Mouse (Mus musculus): Measurements from ENCODE around the gene Ndufa12. TPM values are rescaled to one million over a fixed set of nuclear protein-coding genes. Genes with fewer than 3 reads are reported as not detected.

Gene Ndufa12
- polyA plus RNA-seq, 2 experiments, result 198 to 377 TPM

GRCm38 (mm10) chr10:94231025-94231424, 32.5 kb downstream of the Ndufa12 start:
- no peak overlapping the region for H3K4me2 ChIP-seq (replicated peaks; ENCODE audit: low read depth, low read length, severe bottlenecking)
- H3K4me3 ChIP-seq (replicated peaks; ENCODE audit: low read length), result no peak overlapping the region
- H3K4me1 ChIP-seq (ENCODE audit: control insufficient read depth, insufficient read depth, low read length), result no peaks in the 10 kb centered on the region
- TF ChIP-seq POLR2A (IDR thresholded peaks at IDR 0.05; ENCODE audit: borderline replicate concordance, extremely low read depth, insufficient read depth, insufficient read length), result no peak
- H3K9ac ChIP-seq (ENCODE audit: low read depth, low read length, severe bottlenecking), result no peak overlapping the region
- H3K36me3 ChIP-seq (ENCODE audit: control insufficient read depth, insufficient read depth, low read length), result no peaks in the 10 kb centered on the region
- no peak for DNase-seq (ENCODE audit: low spot score)
- H3K9me3 ChIP-seq (ENCODE audit: control insufficient read depth, low read length), result no peaks in the 10 kb centered on the region
- WGBS, result 78% methylated on average over 6 of the region's 6 CpGs
- H3K27ac ChIP-seq (replicated peaks; ENCODE audit: low read depth, low read length), result no peak overlapping the region
- ATAC-seq (ENCODE audit: low FRiP score, low read depth), result no peak
- H3K27me3 ChIP-seq (ENCODE audit: control insufficient read depth, insufficient read depth, low read length), result no peaks in the 10 kb centered on the region

GRCm38 (mm10) chr10:94235200-94235599, 36.7 kb downstream of the Ndufa12 start:
- Histone ChIP-seq H3K9ac (ENCODE audit: low read depth, low read length, severe bottlenecking) (no peak overlapping the region), H3K27me3 (ENCODE audit: control insufficient read depth, insufficient read depth, low read length) (no peaks in the 10 kb centered on the region), H3K9me3 (ENCODE audit: control insufficient read depth, low read length) (no peaks in the 10 kb centered on the region), H3K4me2 (replicated peaks; ENCODE audit: low read depth, low read length, severe bottlenecking) (no peak overlapping the region), H3K27ac (replicated peaks; ENCODE audit: low read depth, low read length) (no peak overlapping the region), H3K4me1 (ENCODE audit: control insufficient read depth, insufficient read depth, low read length) (no peaks in the 10 kb centered on the region), H3K4me3 (replicated peaks; ENCODE audit: low read length) (no peak overlapping the region), H3K36me3 (ENCODE audit: control insufficient read depth, insufficient read depth, low read length) (no peaks in the 10 kb centered on the region)
- no peak for TF ChIP-seq POLR2A (IDR thresholded peaks at IDR 0.05; ENCODE audit: borderline replicate concordance, extremely low read depth, insufficient read depth, insufficient read length)
- DNase-seq (ENCODE audit: low spot score) (no peak), ATAC-seq (ENCODE audit: low FRiP score, low read depth) (no peak)
- 54% methylated on average over 4 of the region's 4 CpGs for WGBS

- Histone ChIP-seq H3K4me1 (ENCODE audit: control insufficient read depth, insufficient read depth, low read length) (no peaks in the 10 kb centered on the region), H3K36me3 (ENCODE audit: control insufficient read depth, insufficient read depth, low read length) (no peaks in the 10 kb centered on the region), H3K9ac (ENCODE audit: low read depth, low read length, severe bottlenecking) (no peak overlapping the region), H3K4me3 (replicated peaks; ENCODE audit: low read length) (no peak overlapping the region), H3K27me3 (ENCODE audit: control insufficient read depth, insufficient read depth, low read length) (no peaks in the 10 kb centered on the region), H3K27ac (replicated peaks; ENCODE audit: low read depth, low read length) (no peak overlapping the region), H3K9me3 (ENCODE audit: control insufficient read depth, low read length) (no peaks in the 10 kb centered on the region), H3K4me2 (replicated peaks; ENCODE audit: low read depth, low read length, severe bottlenecking) (no peak overlapping the region)
- ATAC-seq (ENCODE audit: low FRiP score, low read depth) (no peak), DNase-seq (ENCODE audit: low spot score) (no peak)
- TF ChIP-seq POLR2A (IDR thresholded peaks at IDR 0.05; ENCODE audit: borderline replicate concordance, extremely low read depth, insufficient read depth, insufficient read length), result no peak
- WGBS, result 76% methylated on average over 2 of the region's 2 CpGs
Observed at GRCm38 (mm10) chr10:94241346-94241745, 42.8 kb downstream of the Ndufa12 start.

GRCm38 (mm10) chr10:94247748-94248349, 49.3 kb downstream of the Ndufa12 start:
- no peak overlapping the region for H3K9ac ChIP-seq (ENCODE audit: low read depth, low read length, severe bottlenecking)
- WGBS, result 88% methylated on average over 7 of the region's 7 CpGs
- H3K27ac ChIP-seq (replicated peaks; ENCODE audit: low read depth, low read length), result no peak overlapping the region

GRCm38 (mm10) chr10:94249575-94250456, 51.3 kb downstream of the Ndufa12 start:
- Histone ChIP-seq H3K4me1 (ENCODE audit: control insufficient read depth, insufficient read depth, low read length) (no peaks in the 10 kb centered on the region), H3K36me3 (ENCODE audit: control insufficient read depth, insufficient read depth, low read length) (no peaks in the 10 kb centered on the region), H3K4me3 (replicated peaks; ENCODE audit: low read length) (no peak overlapping the region), H3K9ac (ENCODE audit: low read depth, low read length, severe bottlenecking) (no peak overlapping the region), H3K27me3 (ENCODE audit: control insufficient read depth, insufficient read depth, low read length) (no peaks in the 10 kb centered on the region), H3K27ac (replicated peaks; ENCODE audit: low read depth, low read length) (no peak overlapping the region), H3K4me2 (replicated peaks; ENCODE audit: low read depth, low read length, severe bottlenecking) (no peak overlapping the region), H3K9me3 (ENCODE audit: control insufficient read depth, low read length) (no peaks in the 10 kb centered on the region)
- ATAC-seq (ENCODE audit: low FRiP score, low read depth) (no peak), DNase-seq (ENCODE audit: low spot score) (peak; percentile 15)
- 37% methylated on average over 22 of the region's 22 CpGs for WGBS
- TF ChIP-seq POLR2A (IDR thresholded peaks at IDR 0.05; ENCODE audit: borderline replicate concordance, extremely low read depth, insufficient read depth, insufficient read length), result no peak

More at GRCm38 (mm10) chr10:94247748-94248349, 49.3 kb downstream of the Ndufa12 start:
- no peaks in the 10 kb centered on the region for H3K36me3 ChIP-seq (ENCODE audit: control insufficient read depth, insufficient read depth, low read length)
- no peak overlapping the region for H3K4me3 ChIP-seq (replicated peaks; ENCODE audit: low read length)
- no peak overlapping the region for H3K4me2 ChIP-seq (replicated peaks; ENCODE audit: low read depth, low read length, severe bottlenecking)
- no peak for TF ChIP-seq POLR2A (IDR thresholded peaks at IDR 0.05; ENCODE audit: borderline replicate concordance, extremely low read depth, insufficient read depth, insufficient read length)
- H3K9me3 ChIP-seq (ENCODE audit: control insufficient read depth, low read length), result no peaks in the 10 kb centered on the region
- H3K4me1 ChIP-seq (ENCODE audit: control insufficient read depth, insufficient read depth, low read length), result no peaks in the 10 kb centered on the region
- ATAC-seq (ENCODE audit: low FRiP score, low read depth), result no peak
- no peak for DNase-seq (ENCODE audit: low spot score)
- no peaks in the 10 kb centered on the region for H3K27me3 ChIP-seq (ENCODE audit: control insufficient read depth, insufficient read depth, low read length)

All from limb, embryonic 14.5 days (tissue).